ENCODE assay signal across 22 mouse cellular contexts in the genomic region with DNA sequence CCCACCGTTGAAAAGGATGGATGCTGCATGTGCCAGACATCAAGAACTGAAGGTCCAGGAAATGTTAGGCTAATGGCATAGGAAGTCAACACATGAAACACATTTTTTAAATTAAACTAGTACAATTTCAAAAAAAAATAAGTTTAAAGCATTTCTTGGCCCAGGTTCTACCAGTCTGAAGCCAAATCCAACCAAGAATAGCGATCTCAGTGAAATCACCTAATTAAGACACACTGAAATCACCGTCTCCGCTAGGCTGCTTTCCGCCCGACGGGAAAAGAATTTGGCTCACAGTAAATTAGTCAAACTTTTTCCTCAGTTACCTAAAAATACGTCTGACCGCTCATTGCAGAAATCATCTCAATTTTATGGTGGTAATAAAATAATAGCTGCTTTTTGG.
"Had no signal": no experiment of that assay in that cellular context is flagged by ENCODE, and none has a peak within 500 bp of the region (broad histone marks: within the 10 kb centered on the region; RNA-seq: fewer than 3 reads in every experiment).

No protein-coding gene starts in this region.

- H3K4me2 ChIP-seq: kidney, embryonic 15.5 days; limb, embryonic 13.5 days; liver, embryonic 13.5 days; midbrain, embryonic 13.5 days; neural tube, embryonic 13.5 days; stomach, embryonic 15.5 days had no signal

- DNase-seq: kidney, adult 8-10 months; kidney, postnatal 14 days; kidney, postnatal 4 days; left cerebral cortex, postnatal 4 days; liver, embryonic 13.5 days; lung, adult 2 months; retina, postnatal 1 day; right cerebral cortex, postnatal 25 days; spleen, adult 18-20 months; thymus, adult 18-20 months; thymus, postnatal 14 days; thymus, postnatal 4 days had no signal

- H3K4me1 ChIP-seq: limb, embryonic 13.5 days; liver, embryonic 13.5 days; megakaryocyte, embryonic 14.5 days; midbrain, embryonic 10.5 days; midbrain, embryonic 13.5 days; stomach, embryonic 15.5 days had no signal

- H3K9me3 ChIP-seq: limb, embryonic 13.5 days; liver, embryonic 13.5 days; midbrain, embryonic 13.5 days; neural tube, embryonic 13.5 days; stomach, embryonic 15.5 days had no signal

- H3K27me3 ChIP-seq: kidney, embryonic 15.5 days; limb, embryonic 13.5 days; liver, embryonic 13.5 days; megakaryocyte, embryonic 14.5 days; midbrain, embryonic 13.5 days; neural tube, embryonic 13.5 days; stomach, embryonic 15.5 days had no signal

- H3K4me3 ChIP-seq: kidney, embryonic 15.5 days; limb, embryonic 13.5 days; liver, embryonic 13.5 days; megakaryocyte, embryonic 14.5 days; midbrain, embryonic 10.5 days; midbrain, embryonic 13.5 days; myocyte; neural tube, embryonic 13.5 days; stomach, embryonic 15.5 days had no signal

- H3K9ac ChIP-seq: kidney, embryonic 15.5 days; limb, embryonic 13.5 days; liver, embryonic 13.5 days; midbrain, embryonic 13.5 days; neural tube, embryonic 13.5 days; stomach, embryonic 15.5 days had no signal

- H3K36me3 ChIP-seq: kidney, embryonic 15.5 days; liver, embryonic 13.5 days; neural tube, embryonic 13.5 days; stomach, embryonic 15.5 days had no signal

- H3K27ac ChIP-seq: kidney, embryonic 15.5 days; limb, embryonic 13.5 days; liver, embryonic 13.5 days; midbrain, embryonic 10.5 days; midbrain, embryonic 13.5 days; neural tube, embryonic 13.5 days; stomach, embryonic 15.5 days had no signal

- ATAC-seq: lung, postnatal 0 days; midbrain, embryonic 13.5 days; midbrain, embryonic 16.5 days had no signal
